Mouse (Mus musculus) megakaryocyte progenitor cell, adult 5-6 weeks (primary cell): ENCODE data around the gene Sycp2. TPM values are rescaled to one million over a fixed set of nuclear protein-coding genes. Genes with fewer than 3 reads are reported as not detected.

Experiments
- ATAC-seq: replicated peaks from 2 replicates; pipeline ENCODE4 v1.8.0; 2016; ENCODE audit warnings: mild to moderate bottlenecking, moderate TSS enrichment, inconsistent platforms; ENCODE audit not compliant: poor library complexity
- total RNA-seq, 2 experiments: library from RNA; stranded (forward) in 1 of 2; stranded (reverse) in 1 of 2; fragments of 157-497, 149-512 nt in 1 of 2; fragments of 200-1000 nt in 1 of 2; gene quantifications; 2 replicates each; pipeline versions ENCODE4 v1.2.3 to v1.2.4; 2015 to 2017

The Sycp2 gene
- total RNA-seq (2015) (0.05 TPM in 2 replicates), total RNA-seq (2017) (0.10 and 0.17 TPM in 2 replicates)

DNA sequence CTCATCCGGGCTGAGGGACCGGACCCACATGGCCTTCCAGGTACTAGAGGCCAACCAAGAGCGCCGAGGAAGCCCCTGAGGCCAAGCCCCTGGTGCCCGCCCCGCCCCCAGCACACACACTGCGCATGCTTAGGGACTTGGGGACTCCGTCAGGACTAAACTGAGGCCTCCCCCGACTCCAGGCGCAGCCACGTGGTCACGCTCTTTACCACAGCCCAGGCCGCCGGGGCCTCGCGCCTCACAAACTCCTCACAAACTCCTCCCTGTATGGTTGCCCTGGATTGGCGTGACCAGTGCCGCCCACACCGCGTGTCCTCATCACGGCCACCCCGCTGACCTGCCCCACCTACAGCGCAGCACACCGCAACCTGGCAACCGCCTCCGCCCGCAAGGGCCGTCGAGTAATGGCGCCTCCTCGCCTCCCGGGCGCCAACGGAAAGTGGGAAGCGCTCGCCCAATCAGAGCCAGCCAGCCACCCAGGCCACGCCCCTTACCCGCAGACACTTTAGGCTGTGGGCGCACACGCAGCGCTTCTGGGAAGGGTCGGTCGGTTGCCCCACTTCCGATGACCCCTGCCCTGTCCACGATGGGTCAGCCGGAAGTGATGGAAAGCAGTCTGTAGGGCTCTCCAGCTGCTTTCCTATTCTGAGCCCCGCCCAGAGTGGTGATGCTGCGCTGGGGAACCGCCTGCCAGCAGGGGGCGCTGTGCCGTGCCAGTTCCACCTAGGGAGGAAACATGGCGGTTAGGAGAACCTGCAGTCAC, at the start of gene Sycp2:
Gene Sycp2 (minus strand): TSS at position 633 of the 763 bp plus-strand sequence.
- ATAC-seq, result peak; percentile 32

GRCm38 (mm10) chr2:178454664-178455516, 47.4 kb upstream of the Sycp2 start:
- ATAC-seq, result no peak

- no peak for ATAC-seq
Observed at GRCm38 (mm10) chr2:178450961-178451360, 43.5 kb upstream of the Sycp2 start.

GRCm38 (mm10) chr2:178450236-178450635, 42.8 kb upstream of the Sycp2 start:
- no peak for ATAC-seq

DNA sequence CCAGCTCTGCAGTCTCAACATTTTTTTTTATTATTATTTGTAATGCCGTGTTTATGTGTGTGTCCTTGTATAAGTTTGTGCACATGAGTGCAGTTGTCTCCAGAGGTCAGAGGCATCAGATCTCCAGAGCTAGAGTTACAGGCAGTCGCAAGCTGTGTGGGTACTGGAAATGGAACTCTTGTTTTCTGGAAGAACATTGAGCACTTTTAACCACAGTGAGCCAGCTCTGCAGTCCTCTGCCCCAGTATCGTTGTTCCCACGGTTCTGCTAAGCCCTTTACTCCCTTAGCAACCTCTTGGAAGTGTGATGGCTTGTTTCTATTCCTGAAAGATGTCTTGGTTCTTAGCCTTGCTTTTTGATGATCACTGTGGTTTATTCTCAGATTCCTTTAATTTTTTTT, 41.9 kb upstream of the Sycp2 start:
- no peak for ATAC-seq

DNA sequence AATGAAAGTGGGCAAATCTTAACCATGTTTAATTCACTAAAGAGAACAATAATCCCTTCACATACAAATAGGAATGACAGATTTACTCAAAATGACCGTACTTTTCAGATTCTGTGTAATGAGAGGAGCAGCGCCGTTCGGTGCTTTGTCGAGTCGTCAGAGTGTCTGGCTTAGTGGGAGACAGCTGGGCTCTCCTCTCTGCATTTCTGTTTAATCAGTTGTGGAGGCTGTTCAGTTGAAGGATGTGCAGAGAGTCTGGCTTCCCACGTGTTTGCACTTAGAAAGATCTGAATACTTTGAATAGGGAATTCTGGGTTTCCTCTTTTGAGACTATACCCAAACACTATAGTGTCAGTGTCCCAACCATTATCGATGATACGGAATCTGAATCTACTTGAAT, 29.8 kb upstream of the Sycp2 start:
- no peak for ATAC-seq

- no peak for ATAC-seq
Observed at GRCm38 (mm10) chr2:178433903-178434302, 26.4 kb upstream of the Sycp2 start.

- no peak for ATAC-seq
Observed at GRCm38 (mm10) chr2:178433495-178433894, 26.0 kb upstream of the Sycp2 start.

DNA sequence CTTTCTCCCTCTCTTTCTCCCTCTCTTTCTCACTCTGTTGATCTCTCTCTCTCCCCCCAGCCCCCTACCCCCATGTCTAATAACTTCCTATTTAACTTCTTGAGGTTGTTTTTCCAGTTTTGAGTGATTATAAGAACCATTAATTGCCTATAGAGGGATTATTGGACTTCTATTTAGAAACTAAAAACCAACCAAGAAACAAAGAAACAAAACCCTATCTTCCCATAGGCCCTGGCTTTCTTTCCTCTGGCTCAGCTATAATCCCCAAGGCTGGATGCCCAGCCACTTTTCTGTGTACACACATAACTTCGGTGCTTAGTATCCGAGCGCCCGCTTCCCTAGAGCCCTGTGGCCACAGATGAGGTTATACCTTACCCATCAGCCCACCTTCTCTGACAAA, 22.7 kb upstream of the Sycp2 start, which contains the start of gene Cdh26:
Gene Cdh26 (plus strand): TSS at position 301 of the 400 bp plus-strand sequence.
- ATAC-seq, result no peak

DNA sequence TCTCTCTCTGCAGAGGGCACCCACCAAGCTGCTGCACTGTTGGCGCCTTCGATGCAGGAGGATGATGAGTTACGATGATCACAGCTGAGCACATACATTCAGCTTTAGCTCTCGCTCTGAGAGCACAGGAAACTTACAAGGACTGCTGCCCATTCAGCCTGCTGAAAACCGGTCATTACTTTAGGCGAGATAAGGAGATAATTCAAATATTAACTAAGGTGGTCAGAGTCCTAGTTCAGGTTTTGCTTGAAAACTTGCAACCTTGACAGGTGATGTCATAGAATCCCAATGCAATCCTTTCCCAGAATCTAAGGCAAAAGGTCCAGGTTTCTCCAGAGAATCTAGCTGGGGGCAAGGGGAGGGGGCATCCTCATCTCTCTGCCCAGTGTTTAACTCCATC, 21.9 kb upstream of the Sycp2 start:
- ATAC-seq, result no peak

GRCm38 (mm10) chr2:178428676-178429075, 21.2 kb upstream of the Sycp2 start:
- no peak for ATAC-seq

- ATAC-seq, result no peak
Observed at GRCm38 (mm10) chr2:178428183-178428582, 20.7 kb upstream of the Sycp2 start.

DNA sequence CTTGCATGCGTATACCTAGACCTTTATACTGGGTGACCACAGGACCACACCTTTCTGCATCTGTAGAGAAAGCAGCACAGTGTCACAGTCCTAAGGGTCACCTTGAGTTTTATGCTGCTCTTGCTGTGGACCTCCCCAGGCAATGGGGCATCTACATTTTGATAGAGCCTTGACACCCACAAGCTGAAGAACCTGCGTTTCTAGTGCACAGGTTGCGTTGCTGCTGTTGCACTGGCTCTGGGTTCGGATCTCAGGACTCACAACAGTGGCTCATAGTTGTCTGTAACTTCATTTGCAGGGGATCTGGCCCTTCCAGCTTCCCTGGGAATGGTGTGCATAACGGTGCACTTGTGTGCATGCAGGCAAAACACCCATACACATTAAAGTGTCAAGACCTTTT, 19.7 kb upstream of the Sycp2 start:
- ATAC-seq, result no peak

GRCm38 (mm10) chr2:178426229-178426628, 18.7 kb upstream of the Sycp2 start:
- ATAC-seq, result peak; percentile 78

- ATAC-seq, result no peak
Observed at GRCm38 (mm10) chr2:178423223-178423622, 15.7 kb upstream of the Sycp2 start.

DNA sequence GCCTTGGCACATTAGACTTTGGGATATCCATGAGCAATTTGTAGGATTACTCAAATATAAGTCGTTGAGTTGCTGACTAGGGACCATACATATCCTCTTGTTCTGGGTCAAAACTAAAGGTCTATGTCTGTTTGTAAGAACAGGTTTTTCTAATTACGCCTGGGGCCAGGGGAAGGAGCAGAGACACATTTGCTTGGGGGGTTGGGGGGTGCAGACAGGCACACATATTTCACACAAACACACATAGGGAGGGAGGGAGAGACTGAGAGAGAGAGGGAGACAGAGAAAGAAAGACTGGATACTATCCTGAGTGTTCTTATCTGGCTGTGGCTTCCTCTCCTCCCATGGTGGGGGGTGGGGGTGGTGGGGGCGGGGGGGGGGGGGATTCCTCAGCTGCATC, 14.7 kb upstream of the Sycp2 start:
- ATAC-seq, result no peak

- ATAC-seq, result no peak
Observed at GRCm38 (mm10) chr2:178421603-178422002, 14.1 kb upstream of the Sycp2 start.

GRCm38 (mm10) chr2:178420576-178420975, 13.1 kb upstream of the Sycp2 start:
- ATAC-seq, result no peak

DNA sequence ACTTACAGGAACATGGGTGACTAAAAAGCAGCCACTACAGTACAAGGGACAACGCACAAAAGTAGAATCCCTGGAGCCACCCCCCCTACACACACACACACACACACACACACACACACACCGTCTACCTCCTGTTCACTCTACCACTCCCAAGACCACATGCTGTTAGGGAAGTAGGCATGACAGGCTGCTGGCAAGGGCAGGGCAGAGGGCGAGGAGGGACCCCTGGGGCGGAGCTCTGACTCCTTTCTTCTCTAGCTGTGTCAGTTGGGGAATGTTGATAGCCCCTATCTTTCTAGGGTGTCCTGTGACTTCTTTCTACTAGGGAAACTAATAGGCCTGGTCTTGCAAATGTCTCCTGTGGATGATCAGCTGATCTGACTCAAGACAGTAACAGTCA, 9.5 kb upstream of the Sycp2 start:
- peak; percentile 53 for ATAC-seq

DNA sequence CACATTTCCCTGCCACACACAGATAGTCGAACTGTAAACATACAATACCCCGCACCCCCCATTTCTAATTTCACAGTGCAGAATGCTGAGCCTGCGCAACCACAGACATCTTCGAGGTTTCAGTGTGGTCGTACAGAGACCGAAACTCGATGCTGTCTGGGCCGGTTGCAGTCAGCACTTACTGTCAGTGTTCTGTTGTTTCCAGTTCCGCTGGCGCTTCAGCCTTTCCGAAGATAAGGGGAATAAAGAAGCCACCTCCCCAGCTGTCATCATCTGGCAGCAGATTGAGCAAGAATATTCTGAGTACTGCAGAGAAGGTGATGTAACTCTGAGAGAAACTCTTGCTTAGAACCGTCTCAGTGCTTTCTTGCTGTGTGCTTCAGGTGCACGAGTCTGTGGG, 8.9 kb upstream of the Sycp2 start:
- ATAC-seq, result peak; percentile 76

- no peak for ATAC-seq
Observed at GRCm38 (mm10) chr2:178415150-178415448, 7.6 kb upstream of the Sycp2 start.
